Mouse (Mus musculus) lung, postnatal 10 days (tissue): ENCODE data around the gene Tax1bp1.

ENCODE experiments used
- DNase-seq: peaks from one replicate; pipeline ENCODE4 v3.0.0; 2021

Gene Tax1bp1

DNA sequence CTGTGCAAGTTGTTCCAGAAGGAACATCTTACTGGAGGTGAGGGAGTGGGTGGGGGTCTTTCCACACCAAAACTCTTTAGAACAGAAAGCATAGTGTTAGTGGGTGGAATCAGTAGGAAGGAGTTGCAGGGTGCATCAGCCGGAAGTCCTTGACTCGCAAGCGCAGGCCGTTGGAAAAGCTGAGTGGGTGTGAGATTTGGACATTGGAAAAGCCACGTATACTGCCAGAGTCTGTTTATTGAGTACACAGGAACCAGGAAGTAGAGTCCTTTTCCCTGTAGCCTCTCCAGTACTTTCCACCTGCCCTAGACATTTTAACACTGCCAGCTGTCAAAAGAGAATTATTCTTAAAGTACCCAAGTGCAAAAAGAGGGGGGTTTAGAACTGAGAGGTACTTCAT, 5.7 kb upstream of the Tax1bp1 start:
- no peak for DNase-seq

DNA sequence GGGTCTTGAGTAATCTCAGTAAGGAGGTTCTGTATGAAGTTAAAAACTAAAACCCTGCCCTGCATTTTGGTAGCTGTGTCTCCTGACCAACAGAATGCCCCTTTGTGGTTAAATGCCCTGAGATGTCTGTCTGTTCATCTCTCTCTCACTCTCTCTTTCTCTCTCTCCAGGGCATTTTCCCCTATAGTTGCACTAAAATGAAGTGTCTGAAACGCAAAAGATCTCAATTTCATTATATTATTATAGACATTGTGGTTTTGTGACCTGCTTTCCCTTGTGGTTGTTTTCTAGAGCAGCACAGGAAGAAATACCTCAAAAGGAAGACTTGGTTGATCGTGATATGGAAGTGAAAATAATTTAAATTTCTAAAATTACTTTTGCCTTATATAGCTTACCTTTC, 966 bp upstream of the Tax1bp1 start:
- no peak for DNase-seq

- peak; percentile 88 for DNase-seq
Measured at GRCm38 (mm10) chr6:52713897-52714509, 474 bp downstream of the Tax1bp1 start.

DNA sequence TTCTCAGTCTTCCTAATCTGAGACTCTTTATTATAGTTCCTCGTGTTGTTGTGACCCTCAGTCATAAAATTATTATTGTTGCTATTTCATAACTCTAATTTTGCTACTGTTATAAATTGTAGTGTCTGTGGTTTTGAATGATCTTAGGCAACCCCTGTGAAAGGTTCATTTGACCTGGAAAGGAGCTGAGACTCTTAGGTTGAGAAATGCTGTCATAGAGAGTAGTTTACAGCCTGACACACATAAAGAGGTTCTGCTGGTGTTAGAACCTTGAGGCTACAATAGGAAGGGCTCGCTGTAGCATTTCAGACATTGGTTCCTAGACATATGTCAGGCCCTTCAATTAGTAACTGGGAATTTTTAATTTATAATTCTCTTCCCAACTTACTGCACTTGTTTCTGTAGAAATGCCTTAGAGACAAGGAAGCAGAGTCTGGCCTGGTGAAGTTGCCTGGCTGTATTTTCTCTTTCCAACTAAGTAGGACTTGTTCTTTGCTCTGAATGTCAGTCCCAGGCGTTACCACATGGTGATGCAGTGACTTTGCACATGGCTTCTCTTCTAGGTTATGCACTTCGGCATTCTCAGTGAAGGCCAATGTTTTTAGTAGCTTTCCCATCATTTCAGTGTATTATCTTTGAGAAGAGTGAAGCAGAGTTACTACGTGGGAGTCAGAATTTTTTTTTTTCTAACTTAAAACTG, 4.1 kb downstream of the Tax1bp1 start:
- DNase-seq, result no peak

DNA sequence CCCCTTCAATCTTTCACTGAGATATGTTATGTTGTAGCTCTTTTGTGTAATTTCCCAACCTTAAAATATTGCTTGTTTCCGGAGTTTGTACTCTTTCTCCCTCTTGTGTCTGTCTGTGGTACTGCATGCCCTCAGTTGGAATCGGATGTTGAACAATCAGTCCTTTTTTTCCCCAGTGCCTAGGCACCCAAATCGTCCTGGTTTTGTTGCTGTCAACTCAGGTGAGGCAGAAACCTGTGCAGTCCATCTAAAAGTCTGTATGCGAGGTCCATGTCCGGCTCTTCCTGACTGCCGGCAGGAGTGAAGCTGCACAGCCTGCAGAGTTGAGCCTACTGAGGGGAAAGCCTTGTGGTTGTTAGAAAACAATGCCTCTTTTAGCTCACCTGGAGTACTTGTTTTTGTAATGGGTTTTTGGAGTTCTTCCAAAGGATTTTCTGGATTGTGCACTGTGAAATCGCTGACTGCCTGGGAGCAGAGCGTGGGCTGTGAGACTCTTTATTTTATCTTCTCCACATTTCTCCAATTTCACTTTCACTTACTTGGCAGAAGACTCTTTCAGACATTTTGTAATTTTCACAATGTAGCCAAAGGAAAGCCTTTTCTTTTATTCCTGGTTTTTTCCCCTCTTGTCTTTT, 11.4 kb downstream of the Tax1bp1 start:
- peak; percentile 77 for DNase-seq

GRCm38 (mm10) chr6:52730338-52730737, 16.8 kb downstream of the Tax1bp1 start:
- DNase-seq, result no peak

DNA sequence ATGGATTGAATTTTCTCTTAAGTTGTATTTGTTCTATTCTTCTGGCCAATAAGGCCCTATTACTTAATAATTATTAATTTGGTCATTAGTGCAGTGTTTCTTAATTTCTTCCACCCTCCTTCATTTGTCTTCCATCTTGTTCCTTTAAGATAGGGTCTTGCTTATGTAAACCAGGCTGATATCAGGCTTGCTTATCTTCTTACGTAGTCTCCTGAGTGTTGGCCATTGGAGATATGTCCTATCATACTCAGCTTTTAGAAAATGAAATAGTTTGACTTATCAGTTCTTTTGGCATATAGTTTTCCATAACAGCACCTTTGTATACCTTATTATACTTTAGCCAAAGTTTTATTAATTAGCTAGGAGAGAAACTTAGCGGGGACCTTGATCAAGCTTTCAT, 21.1 kb downstream of the Tax1bp1 start:
- no peak for DNase-seq

DNA sequence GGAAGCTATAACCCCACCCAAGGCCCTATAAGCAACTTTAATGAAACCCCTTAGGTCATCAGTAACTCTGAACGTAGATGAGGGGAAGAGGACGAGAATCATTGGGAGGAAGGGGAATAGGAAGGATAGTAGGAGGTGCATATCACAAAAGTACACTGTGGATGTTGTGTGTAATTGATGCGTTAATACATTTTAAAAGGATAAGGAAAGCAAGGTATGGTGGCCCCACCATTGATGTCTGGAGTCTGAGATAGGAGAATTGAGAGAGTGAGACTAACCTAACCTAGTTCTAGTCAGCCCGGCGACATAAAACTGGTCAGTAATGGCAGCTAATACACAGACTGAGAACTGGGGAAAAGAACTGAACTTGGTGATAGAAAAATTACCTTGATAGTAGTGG, 39.3 kb downstream of the Tax1bp1 start:
- DNase-seq, result no peak

GRCm38 (mm10) chr6:52765206-52765605, 51.7 kb downstream of the Tax1bp1 start:
- no peak for DNase-seq

GRCm38 (mm10) chr6:52770789-52771188, 57.3 kb downstream of the Tax1bp1 start:
- DNase-seq, result no peak

- DNase-seq, result no peak
Measured at GRCm38 (mm10) chr6:52773132-52773531, 59.6 kb downstream of the Tax1bp1 start.

DNA sequence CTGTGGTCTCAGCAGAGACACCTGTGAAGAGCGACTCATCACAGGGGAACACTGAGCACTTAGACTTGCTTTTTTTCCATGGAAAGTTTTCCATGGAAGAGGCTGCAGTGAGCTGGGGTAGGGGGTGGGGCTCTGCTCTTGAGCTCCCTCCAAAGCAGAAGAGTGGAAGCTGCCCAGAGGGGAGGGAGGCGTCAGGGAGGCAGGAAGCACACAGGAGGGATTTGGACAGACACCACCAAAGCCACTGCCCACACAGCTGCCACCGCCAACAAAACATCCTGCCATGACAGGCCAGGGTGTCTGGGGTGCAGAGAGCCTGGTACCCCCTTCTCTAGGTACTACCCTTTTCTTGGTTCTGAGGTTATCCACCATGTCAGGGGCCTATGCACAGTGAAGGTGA, 61.8 kb downstream of the Tax1bp1 start:
- DNase-seq, result peak; percentile 51

GRCm38 (mm10) chr6:52775956-52776355, 62.4 kb downstream of the Tax1bp1 start:
- DNase-seq, result no peak

DNA sequence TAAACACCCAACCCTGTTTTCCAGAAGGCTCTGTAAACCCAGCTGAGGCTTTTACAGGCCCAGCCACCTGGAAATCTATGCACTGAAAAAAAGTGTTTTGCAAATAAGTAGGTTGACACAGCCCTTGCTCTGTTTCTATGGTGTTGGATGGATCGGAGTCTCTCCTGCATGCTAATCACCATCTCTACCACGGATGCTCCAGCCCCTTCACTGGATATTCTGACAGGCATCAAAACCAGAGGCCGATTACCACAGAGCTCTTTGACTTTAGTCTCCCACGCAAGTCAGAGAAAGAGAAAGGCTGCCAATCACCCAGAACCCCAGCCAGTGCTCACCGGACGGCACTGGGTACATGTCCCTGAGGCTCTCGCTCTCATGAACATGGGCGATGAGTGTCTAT, 63.5 kb downstream of the Tax1bp1 start:
- DNase-seq, result no peak

DNA sequence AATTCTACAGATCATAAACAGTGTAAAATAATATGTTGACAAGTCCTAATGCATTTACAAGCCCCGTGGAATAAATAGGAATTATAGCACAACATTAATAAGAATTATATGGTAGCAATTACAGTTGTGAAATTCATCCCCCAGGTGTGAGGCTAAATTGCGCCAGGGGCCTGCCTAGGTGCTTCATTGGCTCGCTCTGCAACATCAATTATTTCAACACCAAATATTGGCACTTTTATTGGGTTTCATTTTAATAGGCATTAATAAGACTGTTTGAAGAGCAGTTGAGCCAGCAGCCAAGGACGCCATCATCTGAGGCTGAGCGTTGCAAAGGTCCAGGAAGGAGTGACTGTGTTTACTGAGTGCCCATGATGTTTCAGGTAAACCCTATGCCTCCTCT, 65.0 kb downstream of the Tax1bp1 start:
- no peak for DNase-seq

DNA sequence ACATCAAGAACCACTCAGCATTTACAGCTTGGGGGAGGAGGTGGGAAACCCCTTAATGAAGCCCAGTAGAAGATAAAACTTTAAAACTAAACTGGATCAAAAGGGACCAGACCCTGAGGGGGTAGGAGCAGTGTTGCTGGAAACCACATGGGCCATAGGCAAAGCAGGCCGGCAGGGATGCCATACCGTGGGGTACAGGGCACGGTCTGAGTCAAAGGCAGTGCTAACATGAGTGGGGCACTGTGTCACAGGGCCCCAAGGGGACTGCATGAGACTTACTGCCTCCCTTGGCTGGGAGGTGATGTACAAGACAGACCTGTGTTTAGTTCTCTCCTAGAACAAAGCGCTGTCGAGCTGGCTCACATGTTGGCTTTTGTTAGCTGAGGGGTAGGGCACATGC, 66.0 kb downstream of the Tax1bp1 start:
- DNase-seq, result no peak

- DNase-seq, result peak; percentile 7
Measured at GRCm38 (mm10) chr6:52790316-52790715, 76.8 kb downstream of the Tax1bp1 start.

- DNase-seq, result no peak
Measured at GRCm38 (mm10) chr6:52790781-52791180, 77.3 kb downstream of the Tax1bp1 start.

DNA sequence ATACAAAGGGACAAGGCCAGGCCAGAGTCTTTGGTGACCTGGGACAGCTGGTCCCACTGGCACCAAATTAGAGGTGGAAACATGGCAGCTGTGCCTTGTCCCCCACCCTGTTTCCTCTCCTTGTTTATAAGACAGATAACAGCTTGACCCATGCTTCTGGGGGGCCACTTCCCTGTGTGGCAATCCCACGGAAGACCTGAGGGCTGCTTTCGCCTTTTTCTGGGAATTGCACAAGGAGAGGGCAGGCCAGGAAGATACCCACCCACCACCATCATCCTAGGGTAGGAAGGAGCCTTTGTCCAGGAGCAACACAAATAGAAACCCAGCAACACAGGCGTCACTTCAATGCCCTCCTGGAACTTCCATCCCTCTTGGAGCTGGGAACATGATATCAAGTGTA, 78.9 kb downstream of the Tax1bp1 start:
- peak; percentile 54 for DNase-seq

GRCm38 (mm10) chr6:52795029-52795841, 81.7 kb downstream of the Tax1bp1 start:
- peak; percentile 16 for DNase-seq

DNA sequence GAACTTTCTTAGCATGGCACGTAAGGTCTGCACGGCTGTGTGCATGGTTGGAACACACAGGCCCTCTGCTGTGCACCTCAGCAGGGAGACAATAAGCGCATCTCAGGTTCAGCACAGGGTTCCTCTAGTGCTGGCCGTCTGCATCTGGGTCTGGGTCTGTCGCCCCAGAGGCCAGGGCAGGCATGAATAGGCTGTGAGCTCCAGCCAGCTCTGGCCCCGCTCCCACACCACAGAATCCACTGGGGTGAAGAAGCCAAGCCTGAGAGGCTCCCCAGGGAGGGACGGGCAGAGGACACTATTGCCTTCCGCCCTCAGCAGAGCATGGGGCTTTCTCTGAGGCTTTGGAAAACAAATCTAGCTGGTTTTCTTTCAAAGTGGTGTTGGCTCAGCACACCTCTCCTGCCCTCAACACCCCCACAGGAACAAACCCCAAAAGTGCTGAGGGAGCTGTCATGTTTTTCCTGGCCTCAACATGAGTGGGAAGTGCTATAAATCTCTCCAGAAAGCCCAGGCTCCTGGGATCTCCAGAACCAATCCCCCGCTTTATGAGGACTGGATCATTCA, 82.6 kb downstream of the Tax1bp1 start:
- peak; percentile 57 for DNase-seq

GRCm38 (mm10) chr6:52796691-52797090, 83.2 kb downstream of the Tax1bp1 start:
- peak; percentile 43 for DNase-seq

DNA sequence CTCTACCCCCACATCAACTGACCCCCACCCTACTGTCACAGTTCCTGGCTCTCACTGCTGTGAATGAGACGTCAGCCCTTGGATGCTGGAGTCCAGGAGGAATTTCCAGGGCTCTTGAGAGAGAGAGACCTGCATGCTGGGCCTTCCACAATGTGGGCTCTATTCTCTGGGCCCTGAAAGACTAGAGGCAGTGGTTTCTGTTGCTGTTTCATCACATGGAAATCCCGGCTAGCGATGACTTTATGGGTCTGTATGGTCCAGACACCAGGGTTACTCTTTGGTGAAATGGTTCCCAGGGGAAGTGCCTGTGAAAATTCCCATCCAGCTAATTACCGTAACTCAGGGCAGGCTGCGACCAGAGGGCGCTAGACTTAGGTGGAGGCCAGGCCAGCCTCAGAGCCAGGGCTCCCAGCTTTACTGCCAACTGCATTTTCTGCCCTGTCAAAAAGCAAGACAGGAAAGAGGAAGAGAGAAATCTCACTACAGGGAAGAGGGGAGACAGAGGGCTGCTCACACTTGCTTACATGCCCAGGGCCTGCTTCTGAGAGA, 83.8 kb downstream of the Tax1bp1 start:
- peak; percentile 24 for DNase-seq
